Mouse (Mus musculus) stomach, embryonic 16.5 days (tissue): Measurements from ENCODE around the gene Tmem231. TPM values are rescaled to one million over a fixed set of nuclear protein-coding genes. Genes with fewer than 3 reads are reported as not detected.

Source experiments
- ATAC-seq: fragments of 200-750 bp; cut with Nextera tagmentation; 2 replicates; pipeline ENCODE4 v1.8.0; 2017; ENCODE audit warnings: moderate number of reproducible peaks, moderate TSS enrichment; ENCODE audit not compliant: insufficient read depth, low FRiP score
- H3K27ac ChIP-seq: fragments of 300-500 bp; sonication (generic); 2 replicates; pipeline ENCODE4 v1.5.1; 2014; ENCODE audit warnings: low read length
- H3K27me3 ChIP-seq: fragments of 300-500 bp; sonication (generic); 2 replicates; pipeline ENCODE4 v1.6.1; 2014; ENCODE audit warnings: low read length, control low read depth, mixed read lengths; ENCODE audit not compliant: control insufficient read depth, insufficient read depth
- H3K36me3 ChIP-seq: fragments of 300-500 bp; sonication (generic); 2 replicates; pipeline ENCODE4 v1.6.1; 2014; ENCODE audit warnings: low read length; ENCODE audit not compliant: control insufficient read depth, insufficient read depth
- H3K4me1 ChIP-seq: fragments of 300-500 bp; sonication (generic); 2 replicates; pipeline ENCODE4 v1.6.1; 2014; ENCODE audit warnings: low read length, control low read depth, mixed read lengths; ENCODE audit not compliant: control insufficient read depth, insufficient read depth
- H3K4me2 ChIP-seq: fragments of 300-500 bp; sonication (generic); 2 replicates; pipeline ENCODE4 v1.6.1; 2014; ENCODE audit warnings: low read depth, low read length, mixed read lengths
- H3K4me3 ChIP-seq: fragments of 300-500 bp; sonication (generic); replicated peaks from 2 replicates; pipeline ENCODE4 v1.5.1; 2014; ENCODE audit warnings: mild to moderate bottlenecking, low read length
- H3K9ac ChIP-seq: fragments of 300-500 bp; sonication (generic); 2 replicates; pipeline ENCODE4 v1.6.1; 2014; ENCODE audit warnings: low read length
- H3K9me3 ChIP-seq: fragments of 300-500 bp; sonication (generic); replicated peaks from 2 replicates; pipeline ENCODE4 v1.6.1; 2016; ENCODE audit warnings: low read length, control low read depth; ENCODE audit not compliant: control insufficient read depth
- WGBS: fragments of 180-500 bp; shearing (Covaris S2); extraction: QIAGEN DNeasy Blood & Tissue Kit; methylation state at CpG from one replicate; pipeline ENCODE4 v1.1.7; 2014; 5-methylcytosine and 5-hydroxymethylcytosine counted together
- polyA plus RNA-seq: library from polyadenylated mRNA; unstranded; fragments of >200 nt; fragmentation: Nextera tagmentation; extraction: Ambion mirVana; gene quantifications from 2 replicates; pipeline ENCODE4 v1.2.1, GENCODE M21; 2015

Tmem231 gene
- polyA plus RNA-seq, 1 experiment from 2014 or later: 13.0 TPM

GRCm38 (mm10) chr8:111881591-111881990 lies 52.1 kb downstream of the Tmem231 start:
- Histone ChIP-seq H3K4me2 (no peak overlapping the region), H3K4me1 (peaks cover 4% of the 10 kb centered on the region; the same call in 1 of the 2 replicates), H3K27me3 (no peaks in the 10 kb centered on the region), H3K9me3 (no peaks in the 10 kb centered on the region), H3K4me3 (no peak overlapping the region), H3K36me3 (no peaks in the 10 kb centered on the region), H3K27ac (no peak overlapping the region), H3K9ac (no peak overlapping the region)
- no peak for ATAC-seq
- 0% methylated on average over 2 of the region's 2 CpGs for WGBS

- Histone ChIP-seq H3K4me3 (no peak overlapping the region), H3K27me3 (no peaks in the 10 kb centered on the region), H3K4me2 (no peak overlapping the region), H3K36me3 (no peaks in the 10 kb centered on the region), H3K9me3 (no peaks in the 10 kb centered on the region), H3K27ac (no peak overlapping the region), H3K4me1 (peaks cover 7% of the 10 kb centered on the region), H3K9ac (no peak overlapping the region)
- WGBS: 69% methylated on average over 9 of the region's 9 CpGs
- ATAC-seq: no peak
Observed at GRCm38 (mm10) chr8:111877711-111878110, 56.0 kb downstream of the Tmem231 start.

GRCm38 (mm10) chr8:111876355-111876948 lies 57.2 kb downstream of the Tmem231 start, which contains the start of gene Tmem170:
Gene Tmem170 (minus strand): TSS chr8:111876750.
- Histone ChIP-seq H3K9me3 (no peaks in the 10 kb centered on the region), H3K9ac (peak within 1 kb of the TSS; percentile 81), H3K27me3 (no peaks in the 10 kb centered on the region), H3K4me2 (peak within 1 kb of the TSS; percentile 83), H3K4me1 (peaks cover 7% of the 10 kb centered on the region), H3K27ac (peak within 1 kb of the TSS; percentile 89), H3K4me3 (peak within 1 kb of the TSS; percentile 87), H3K36me3 (no peaks in the 10 kb centered on the region)
- peak; percentile 99 for ATAC-seq
- WGBS: 0% methylated on average over 48 of the region's 53 CpGs

- 12% methylated on average over 9 of the region's 9 CpGs for WGBS
- Histone ChIP-seq H3K4me3 (peak overlapping the region; percentile 87), H3K9me3 (no peaks in the 10 kb centered on the region), H3K27ac (peak overlapping the region; percentile 89), H3K36me3 (no peaks in the 10 kb centered on the region), H3K27me3 (no peaks in the 10 kb centered on the region), H3K4me1 (peaks cover 7% of the 10 kb centered on the region), H3K9ac (peak overlapping the region; percentile 81), H3K4me2 (peak overlapping the region; percentile 83)
- ATAC-seq: no peak
Observed at GRCm38 (mm10) chr8:111875758-111876157, 57.9 kb downstream of the Tmem231 start.

- ATAC-seq: no peak
- H3K4me3 ChIP-seq: no peak overlapping the region
- no peak overlapping the region for H3K27ac ChIP-seq
- H3K9ac ChIP-seq: no peak overlapping the region
- peaks cover 3% of the 10 kb centered on the region for H3K4me1 ChIP-seq
- no peaks in the 10 kb centered on the region for H3K9me3 ChIP-seq
- no peak overlapping the region for H3K4me2 ChIP-seq
- H3K27me3 ChIP-seq: no peaks in the 10 kb centered on the region
- H3K36me3 ChIP-seq: no peaks in the 10 kb centered on the region
- WGBS: 90% methylated on average over 3 of the region's 3 CpGs
Observed at GRCm38 (mm10) chr8:111871278-111871677, 62.4 kb downstream of the Tmem231 start.

- no peak for ATAC-seq
- Histone ChIP-seq H3K4me1 (peaks cover 2% of the 10 kb centered on the region; the same call in 1 of the 2 replicates), H3K4me2 (no peak overlapping the region), H3K9me3 (no peaks in the 10 kb centered on the region), H3K36me3 (no peaks in the 10 kb centered on the region), H3K27me3 (no peaks in the 10 kb centered on the region), H3K27ac (no peak overlapping the region), H3K4me3 (no peak overlapping the region), H3K9ac (no peak overlapping the region)
- 74% methylated on average over 3 of the region's 3 CpGs for WGBS
Observed at GRCm38 (mm10) chr8:111870379-111870778, 63.3 kb downstream of the Tmem231 start.

- 36% methylated on average over 2 of the region's 2 CpGs for WGBS
- Histone ChIP-seq H3K27me3 (no peaks in the 10 kb centered on the region), H3K27ac (no peak overlapping the region), H3K4me3 (no peak overlapping the region), H3K36me3 (0 out of 2 replicates have a peak, but pooled peaks cover 3% of the 10 kb centered on the region), H3K9me3 (no peaks in the 10 kb centered on the region), H3K4me1 (no peaks in the 10 kb centered on the region), H3K4me2 (no peak overlapping the region), H3K9ac (no peak overlapping the region)
- ATAC-seq: no peak
Observed at GRCm38 (mm10) chr8:111868664-111869063, 65.0 kb downstream of the Tmem231 start.

GRCm38 (mm10) chr8:111865857-111866256 lies 67.8 kb downstream of the Tmem231 start:
- no peaks in the 10 kb centered on the region for H3K9me3 ChIP-seq
- no peak for ATAC-seq
- 79% methylated on average over 6 of the region's 6 CpGs for WGBS
- H3K27ac ChIP-seq: no peak overlapping the region
- H3K36me3 ChIP-seq: 0 out of 2 replicates have a peak, but pooled peaks cover 3% of the 10 kb centered on the region
- H3K9ac ChIP-seq: no peak overlapping the region
- H3K4me2 ChIP-seq: no peak overlapping the region
- H3K27me3 ChIP-seq: no peaks in the 10 kb centered on the region
- no peak overlapping the region for H3K4me3 ChIP-seq
- no peaks in the 10 kb centered on the region for H3K4me1 ChIP-seq

DNA sequence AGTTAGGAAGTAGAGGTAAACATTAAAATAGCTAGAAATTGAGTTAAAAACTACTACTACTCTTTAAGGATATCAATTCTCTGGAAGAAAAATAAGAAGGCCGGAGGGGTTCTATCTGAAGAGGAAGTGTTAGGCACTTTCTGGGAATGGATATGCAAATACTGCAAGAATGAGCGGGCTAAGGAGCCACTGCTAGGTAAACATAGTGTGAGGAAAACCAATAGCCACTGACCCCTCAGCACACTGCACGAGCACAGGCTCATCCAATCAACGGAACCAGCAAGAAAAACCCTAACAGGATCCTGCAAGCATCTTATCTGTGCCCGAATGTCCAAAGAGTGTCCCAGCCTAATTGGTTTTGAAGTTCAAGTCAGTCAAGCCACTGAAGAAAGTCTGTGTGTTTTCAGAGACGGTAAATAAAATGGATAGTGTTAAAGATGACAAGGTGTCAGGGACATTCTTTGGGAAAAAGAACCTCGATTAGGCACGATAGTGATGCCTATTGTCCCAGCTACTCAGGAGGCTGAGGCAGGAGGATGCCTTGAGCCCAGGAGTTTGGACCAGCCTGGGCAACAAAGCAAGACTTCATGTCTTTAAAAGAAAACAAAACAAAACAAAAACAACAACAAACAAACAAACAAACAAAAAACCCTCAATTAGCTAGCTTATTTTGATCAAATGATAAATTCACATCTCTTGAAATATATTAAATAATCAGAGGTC lies 68.4 kb downstream of the Tmem231 start:
- no peak overlapping the region for H3K4me3 ChIP-seq
- no peak overlapping the region for H3K27ac ChIP-seq
- no peak overlapping the region for H3K9ac ChIP-seq
- no peak; the same call in 1 of the 2 replicates for ATAC-seq
- no peaks in the 10 kb centered on the region for H3K27me3 ChIP-seq
- H3K36me3 ChIP-seq: 0 out of 2 replicates have a peak, but pooled peaks cover 3% of the 10 kb centered on the region
- no peak overlapping the region for H3K4me2 ChIP-seq
- no peaks in the 10 kb centered on the region for H3K4me1 ChIP-seq
- H3K9me3 ChIP-seq: no peaks in the 10 kb centered on the region
- 75% methylated on average over 8 of the region's 8 CpGs for WGBS
